ENCODE assay signal across 9 mouse cellular contexts in genomic region chr2:153442720-153443119, GRCm38 (mm10). TPM values are rescaled to one million over a fixed set of nuclear protein-coding genes. Genes with fewer than 3 reads are reported as not detected.
A peak's percentile ranks its signal among the peaks of the same experiment; 100 is the strongest.
DNase-seq lines count a peak whose midpoint lies in the region; ATAC-seq and TF ChIP-seq lines count a peak whose summit lies in the region.
"Had no signal": no experiment of that assay in that cellular context is flagged by ENCODE, and none has a peak within 500 bp of the region (broad histone marks: within the 10 kb centered on the region; RNA-seq: fewer than 3 reads in every experiment).

No protein-coding gene starts in this region.

- no peak for ATAC-seq in heart, postnatal 0 days (ENCODE audit: insufficient read depth, low read depth)
- ATAC-seq in midbrain, embryonic 15.5 days (replicated peaks): no peak

- no peaks in the 10 kb centered on the region for H3K27me3 ChIP-seq in heart, postnatal 0 days (ENCODE audit: control insufficient read depth, insufficient read depth, low read length)
- no peaks in the 10 kb centered on the region for H3K27me3 ChIP-seq in midbrain, embryonic 15.5 days (replicated peaks)

- peak overlapping the region; percentile 98 for H3K4me3 ChIP-seq in heart, postnatal 0 days (ENCODE audit: low read depth, low read length)
- H3K4me3 ChIP-seq in midbrain, embryonic 15.5 days: peak overlapping the region; percentile 98

- no peak for TF ChIP-seq CTCF in heart, postnatal 0 days (IDR thresholded peaks at IDR 0.05; ENCODE audit: low read depth)

- H3K9ac ChIP-seq in heart, postnatal 0 days (replicated peaks; ENCODE audit: low read depth, low read length): no peak overlapping the region; the same call in 1 of the 2 replicates
- peak overlapping the region; percentile 98 for H3K9ac ChIP-seq in midbrain, embryonic 15.5 days

- TF ChIP-seq EP300 in heart, postnatal 0 days (IDR thresholded peaks at IDR 0.05; ENCODE audit: low read depth): no peak

- intact Hi-C loops in heart, postnatal 25 days (cut with DNase I): loop anchor here (5.0 to 10.0 kb wide), 2 partner anchors 95 to 288 kb away; partner anchors contain the start of gene Asxl1

- peak overlapping the region; percentile 78 for H3K4me2 ChIP-seq in heart, postnatal 0 days (ENCODE audit: low read depth, low read length)
- peak overlapping the region; percentile 96 for H3K4me2 ChIP-seq in midbrain, embryonic 15.5 days

- WGBS in heart, postnatal 0 days: 51% methylated on average over 5 of the region's 5 CpGs
- 6% methylated on average over 5 of the region's 5 CpGs for WGBS in midbrain, embryonic 15.5 days

- DNase-seq in heart, postnatal 0 days (ENCODE audit: low spot score): no peak
- DNase-seq in heart, postnatal 25 days (ENCODE audit: low spot score): no peak
- DNase-seq in embryo, embryonic 9.5 days (ENCODE audit: extremely low spot score): peak; percentile 43
- DNase-seq in induced T-regulatory cell, adult 2 months (ENCODE audit: low read depth): peak; percentile 40
- DNase-seq in cerebellum, adult 18-20 months: no peak
- no peak for DNase-seq in adrenal gland, postnatal 4 days (ENCODE audit: low spot score in 2 of 2)
- no peak for DNase-seq in thymus, adult 18-20 months

- no peaks in the 10 kb centered on the region for H3K36me3 ChIP-seq in heart, postnatal 0 days (replicated peaks; ENCODE audit: control insufficient read depth, insufficient read depth, low read length)
- H3K36me3 ChIP-seq in midbrain, embryonic 15.5 days (replicated peaks): no peaks in the 10 kb centered on the region

- H3K27ac ChIP-seq in heart, postnatal 0 days (ENCODE audit: low read depth): 0 out of 2 replicates have a peak overlapping the region, but pooled peaks have one; percentile 9
- peak overlapping the region; percentile 99 for H3K27ac ChIP-seq in midbrain, embryonic 15.5 days

- H3K4me1 ChIP-seq in heart, postnatal 0 days (ENCODE audit: control insufficient read depth, insufficient read depth): peaks cover 39% of the 10 kb centered on the region
- H3K4me1 ChIP-seq in midbrain, embryonic 15.5 days: peaks cover 60% of the 10 kb centered on the region

- no peaks in the 10 kb centered on the region for H3K9me3 ChIP-seq in heart, postnatal 0 days (replicated peaks; ENCODE audit: control insufficient read depth, low read length)
- H3K9me3 ChIP-seq in midbrain, embryonic 15.5 days: no peaks in the 10 kb centered on the region

RNA-seq across cellular contexts. Expression of gene 4930404H24Rik, which starts 49.9 kb away (rescaled TPM):
- not detected in 2 replicates for total RNA-seq in heart, postnatal 0 days (2014; rRNA removed; ENCODE audit: low replicate concordance)
- polyA plus RNA-seq in heart, postnatal 0 days (2015; fragmentation: Nextera tagmentation; extraction: Ambion mirVana): 0.45 TPM in 1 of 2 replicates, not detected in the other
- total RNA-seq in heart, postnatal 25 days (2021): not detected
- polyA plus RNA-seq in midbrain, embryonic 15.5 days (2015; fragmentation: Nextera tagmentation; extraction: Ambion mirVana): not detected in 2 replicates
- total RNA-seq in adrenal gland, postnatal 4 days (2021): not detected
- total RNA-seq: heart, adult 18-20 months had no signal

Comparison
In these comparisons a context has a peak if more than half of its experiments do, and no peak if none do; other contexts are left out.
1. DNase-seq: peak in embryo, embryonic 9.5 days (single experiment) and induced T-regulatory cell, adult 2 months (single experiment); none in heart, postnatal 0 days (single experiment), heart, postnatal 25 days (single experiment), cerebellum, adult 18-20 months (0 of 2), adrenal gland, postnatal 4 days (0 of 2) and thymus, adult 18-20 months (0 of 2).